Mouse (Mus musculus) retina, adult 2 months (tissue): ENCODE measurements around the gene Snx19.

Experiments
- DNase-seq: peaks from one replicate; pipeline ENCODE4 v3.0.0-alpha.2; 2012; ENCODE audit warnings: low read depth, low spot score

Gene Snx19

DNA sequence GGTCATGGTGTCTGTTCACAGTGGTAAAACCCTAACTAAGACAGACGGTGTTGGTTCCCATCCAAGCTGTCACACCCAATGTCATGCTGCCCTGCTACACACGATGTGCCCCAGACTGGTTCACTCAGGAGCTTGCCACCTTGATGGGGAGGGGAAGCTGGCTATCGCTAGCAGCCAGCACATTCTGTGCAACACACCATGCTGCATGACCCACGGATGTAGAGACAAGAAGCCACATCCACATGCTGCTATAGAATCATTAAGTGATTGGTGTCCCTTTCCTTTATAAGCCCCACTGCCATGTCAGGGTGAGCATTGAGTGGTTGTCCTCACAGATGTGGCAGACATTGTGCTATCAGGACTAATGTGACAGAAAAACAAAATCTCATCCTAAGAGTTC is 55.2 kb downstream of the Snx19 start:
- DNase-seq: no peak

DNA sequence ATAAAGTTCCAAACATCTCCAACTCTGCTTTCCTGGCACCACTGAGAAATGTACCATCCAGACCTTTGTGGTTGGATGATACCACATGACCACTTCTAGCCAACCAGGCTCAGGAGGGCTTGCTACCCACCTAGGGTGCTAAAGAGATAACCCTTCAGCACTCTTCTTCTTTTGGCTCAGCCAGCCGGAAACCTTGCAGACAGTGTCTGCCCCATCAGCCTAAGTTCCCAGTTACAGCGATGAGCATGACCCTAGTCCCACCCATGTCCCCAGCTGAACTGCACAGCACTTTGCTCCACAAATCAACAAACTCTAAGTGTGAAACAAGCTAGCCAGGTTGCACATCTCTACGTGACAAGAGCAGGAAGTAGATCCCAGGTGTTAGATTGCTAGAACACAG is 57.3 kb downstream of the Snx19 start:
- DNase-seq: no peak

GRCm38 (mm10) chr9:30485161-30485560 is 58.3 kb downstream of the Snx19 start:
- no peak for DNase-seq

GRCm38 (mm10) chr9:30488384-30488783 is 61.5 kb downstream of the Snx19 start:
- DNase-seq: no peak

DNA sequence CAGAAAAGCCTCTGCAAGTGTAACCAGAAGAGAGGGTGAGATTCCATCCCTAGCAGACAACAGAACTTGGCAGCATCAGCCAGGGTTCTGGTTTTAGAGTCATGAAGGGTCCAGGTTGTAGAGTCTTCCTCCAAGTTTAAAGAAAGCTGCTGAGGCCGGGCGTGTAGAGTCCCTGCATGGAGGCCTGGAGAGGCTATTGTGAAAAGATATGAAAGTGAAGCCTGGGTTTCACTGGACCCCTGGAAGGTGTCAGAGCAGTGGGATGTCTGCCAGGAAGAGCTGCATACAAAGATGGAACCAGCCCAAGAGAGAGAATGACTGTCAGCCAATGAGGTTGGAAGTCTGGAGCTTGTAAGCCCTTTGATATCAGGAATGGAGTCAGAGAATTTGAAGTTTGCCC is 67.5 kb downstream of the Snx19 start:
- no peak for DNase-seq

- DNase-seq: no peak
These were observed 82.1 kb downstream of the Snx19 start for GRCm38 (mm10) chr9:30508966-30509365.

DNA sequence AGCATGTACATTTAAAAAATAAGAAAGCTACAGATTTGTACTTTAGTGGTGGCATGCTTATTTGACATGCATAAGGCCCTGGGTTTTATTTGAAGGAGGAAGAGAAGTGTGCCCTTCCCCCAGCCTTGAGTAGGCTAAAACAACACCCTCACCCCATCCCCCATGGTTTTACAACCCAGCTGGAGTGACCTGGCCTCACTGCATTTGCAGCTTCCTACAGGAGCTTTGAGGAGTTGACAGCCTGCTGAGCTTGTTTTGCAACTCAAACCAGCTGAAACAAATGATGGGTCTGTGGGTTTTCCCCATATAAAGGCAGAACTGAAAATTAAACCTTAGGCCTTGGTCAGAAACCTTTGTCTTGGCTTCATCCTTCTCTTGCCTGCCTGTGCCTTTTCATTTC is 89.0 kb downstream of the Snx19 start:
- DNase-seq: no peak
